Mouse (Mus musculus): ENCODE data around the gene Calml3.

The Calml3 gene

GRCm38 (mm10) chr13:3782499-3782898 is 21.6 kb downstream of the Calml3 start:
- DNase-seq (ENCODE audit: low read depth, low spot score) = no peak

- DNase-seq (ENCODE audit: low read depth, low spot score) = no peak
Observed at GRCm38 (mm10) chr13:3779575-3780226, 24.4 kb downstream of the Calml3 start.

- DNase-seq (ENCODE audit: low read depth, low spot score) = peak; percentile 4
Observed at GRCm38 (mm10) chr13:3778591-3779364, 25.3 kb downstream of the Calml3 start.

- DNase-seq (ENCODE audit: low read depth, low spot score) = no peak
Observed at GRCm38 (mm10) chr13:3777216-3777912, 26.8 kb downstream of the Calml3 start.

GRCm38 (mm10) chr13:3776446-3776845 is 27.7 kb downstream of the Calml3 start:
- no peak for DNase-seq (ENCODE audit: low read depth, low spot score)

- no peak for DNase-seq (ENCODE audit: low read depth, low spot score)
Observed at GRCm38 (mm10) chr13:3774991-3775390, 29.1 kb downstream of the Calml3 start.

GRCm38 (mm10) chr13:3774280-3774679 is 29.8 kb downstream of the Calml3 start:
- DNase-seq (ENCODE audit: low read depth, low spot score) = no peak

- DNase-seq (ENCODE audit: low read depth, low spot score) = no peak
Observed at GRCm38 (mm10) chr13:3773149-3773688, 30.9 kb downstream of the Calml3 start.

- no peak for DNase-seq (ENCODE audit: low read depth, low spot score)
Observed at GRCm38 (mm10) chr13:3771221-3771620, 32.9 kb downstream of the Calml3 start.

- no peak for DNase-seq (ENCODE audit: low read depth, low spot score)
Observed at GRCm38 (mm10) chr13:3770170-3771024, 33.7 kb downstream of the Calml3 start.

- DNase-seq (ENCODE audit: low read depth, low spot score) = no peak
Observed at GRCm38 (mm10) chr13:3769531-3769930, 34.6 kb downstream of the Calml3 start.

GRCm38 (mm10) chr13:3768621-3769020 is 35.5 kb downstream of the Calml3 start:
- DNase-seq (ENCODE audit: low read depth, low spot score) = no peak

GRCm38 (mm10) chr13:3767086-3767485 is 37.0 kb downstream of the Calml3 start:
- DNase-seq (ENCODE audit: low read depth, low spot score) = peak; percentile 51

GRCm38 (mm10) chr13:3765781-3766180 is 38.3 kb downstream of the Calml3 start:
- no peak for DNase-seq (ENCODE audit: low read depth, low spot score)

GRCm38 (mm10) chr13:3761131-3761530 is 43.0 kb downstream of the Calml3 start:
- no peak for DNase-seq (ENCODE audit: low read depth, low spot score)

GRCm38 (mm10) chr13:3758347-3758746 is 45.8 kb downstream of the Calml3 start:
- no peak for DNase-seq (ENCODE audit: low read depth, low spot score)

- no peak for DNase-seq (ENCODE audit: low read depth, low spot score)
Observed at GRCm38 (mm10) chr13:3753291-3753690, 50.8 kb downstream of the Calml3 start.
